Mouse (Mus musculus): ENCODE data around the gene Llgl2.

Llgl2 gene

GRCm38 (mm10) chr11:115823774-115824740 is at the start of gene Llgl2:
TSS of gene Llgl2 (plus strand) at chr11:115824049.
- peak; percentile 86 for DNase-seq (ENCODE audit: low read depth, low spot score)

- no peak for DNase-seq (ENCODE audit: low read depth, low spot score)
These were observed 49.2 kb upstream of the Llgl2 start for GRCm38 (mm10) chr11:115774653-115775052.

GRCm38 (mm10) chr11:115775821-115776665 is 47.8 kb upstream of the Llgl2 start:
- DNase-seq (ENCODE audit: low read depth, low spot score) = no peak

GRCm38 (mm10) chr11:115776954-115777353 is 46.9 kb upstream of the Llgl2 start:
- no peak for DNase-seq (ENCODE audit: low read depth, low spot score)

GRCm38 (mm10) chr11:115777487-115778335 is 46.1 kb upstream of the Llgl2 start:
- no peak for DNase-seq (ENCODE audit: low read depth, low spot score)

- peak; percentile 66 for DNase-seq (ENCODE audit: low read depth, low spot score)
These were observed 44.7 kb upstream of the Llgl2 start for GRCm38 (mm10) chr11:115779038-115779571.

- DNase-seq (ENCODE audit: low read depth, low spot score) = no peak
These were observed 43.4 kb upstream of the Llgl2 start for GRCm38 (mm10) chr11:115780141-115781070.

GRCm38 (mm10) chr11:115786473-115786872 is 37.4 kb upstream of the Llgl2 start:
- no peak for DNase-seq (ENCODE audit: low read depth, low spot score)

- DNase-seq (ENCODE audit: low read depth, low spot score) = no peak
These were observed 34.1 kb upstream of the Llgl2 start for GRCm38 (mm10) chr11:115789787-115790186.

GRCm38 (mm10) chr11:115791919-115792318 is 31.9 kb upstream of the Llgl2 start:
- DNase-seq (ENCODE audit: low read depth, low spot score) = no peak

GRCm38 (mm10) chr11:115792353-115792752 is 31.5 kb upstream of the Llgl2 start:
- no peak for DNase-seq (ENCODE audit: low read depth, low spot score)

- no peak for DNase-seq (ENCODE audit: low read depth, low spot score)
These were observed 27.0 kb upstream of the Llgl2 start for GRCm38 (mm10) chr11:115796898-115797297.

- DNase-seq (ENCODE audit: low read depth, low spot score) = no peak
These were observed 26.2 kb upstream of the Llgl2 start for GRCm38 (mm10) chr11:115797665-115798064.

GRCm38 (mm10) chr11:115800981-115801380 is 22.9 kb upstream of the Llgl2 start:
- DNase-seq (ENCODE audit: low read depth, low spot score) = no peak

- DNase-seq (ENCODE audit: low read depth, low spot score) = no peak
These were observed 20.7 kb upstream of the Llgl2 start for GRCm38 (mm10) chr11:115803072-115803709.

- peak; percentile 57 for DNase-seq (ENCODE audit: low read depth, low spot score)
These were observed 18.8 kb upstream of the Llgl2 start for GRCm38 (mm10) chr11:115805005-115805404.

- no peak for DNase-seq (ENCODE audit: low read depth, low spot score)
These were observed 17.7 kb upstream of the Llgl2 start for GRCm38 (mm10) chr11:115806154-115806553.

GRCm38 (mm10) chr11:115807306-115807705 is 16.5 kb upstream of the Llgl2 start:
- no peak for DNase-seq (ENCODE audit: low read depth, low spot score)

GRCm38 (mm10) chr11:115807971-115808370 is 15.9 kb upstream of the Llgl2 start:
- no peak for DNase-seq (ENCODE audit: low read depth, low spot score)
